Mouse (Mus musculus) CH12.LX (cell line): Measurements from ENCODE around the gene Aebp2. TPM values are rescaled to one million over a fixed set of nuclear protein-coding genes. Genes with fewer than 3 reads are reported as not detected.
A peak's percentile ranks its signal among the peaks of the same experiment; 100 is the strongest.

ENCODE experiments used
- DNase-seq: peaks from one replicate; pipeline ENCODE4 v3.0.0-alpha.2; 2013; ENCODE audit errors: extremely low read depth
- H3K27ac ChIP-seq: 2 replicates; pipeline ENCODE4 v1.5.1; 2012; ENCODE audit warnings: low read depth, mild to moderate bottlenecking, control low read depth, moderate library complexity; ENCODE audit not compliant: insufficient read depth
- H3K27me3 ChIP-seq: replicated peaks from 2 replicates; pipeline ENCODE3; 2012; ENCODE audit warnings: inconsistent platforms
- H3K36me3 ChIP-seq, 2 experiments: replicated peaks in 1 of 2; 2 replicates each; pipeline versions ENCODE3 to v1.6.1; 2012; ENCODE audit warnings: inconsistent platforms in 1 of 2, low read length in 1 of 2, mild to moderate bottlenecking in 1 of 2, mixed read lengths in 1 of 2, moderate library complexity in 1 of 2; ENCODE audit not compliant: control insufficient read depth in 1 of 2, insufficient read depth in 1 of 2
- H3K4me1 ChIP-seq, 2 experiments: 2 replicates each; pipeline ENCODE4 v1.6.1; 2012; ENCODE audit warnings: inconsistent platforms in 1 of 2, moderate library complexity in 1 of 2; ENCODE audit not compliant: insufficient read depth in 2 of 2, control insufficient read depth in 1 of 2
- H3K4me2 ChIP-seq: 2 replicates; pipeline ENCODE4 v1.6.1; 2012; ENCODE audit warnings: low read depth, mild to moderate bottlenecking, control low read depth; ENCODE audit not compliant: poor library complexity, insufficient read depth, severe bottlenecking
- H3K4me3 ChIP-seq, 3 experiments: fragments of 150-350 bp in 1 of 3; sonication (generic) in 1 of 3; replicated peaks in 1 of 3; 2 replicates each; pipeline versions ENCODE3 to v1.5.1; 2011 to 2012; ENCODE audit warnings: low read depth in 2 of 3, low read length in 2 of 3, mild to moderate bottlenecking in 2 of 3, moderate library complexity in 2 of 3, control low read depth in 1 of 3, improper control_type of control experiment in 1 of 3, inconsistent platforms in 1 of 3, mixed read lengths in 1 of 3; ENCODE audit not compliant: poor library complexity in 1 of 3
- H3K79me2 ChIP-seq: replicated peaks from 2 replicates; pipeline ENCODE4 v1.6.1; 2012; ENCODE audit warnings: mild to moderate bottlenecking, moderate library complexity; ENCODE audit not compliant: control insufficient read depth, poor library complexity, insufficient read depth, severe bottlenecking; ENCODE audit errors: extremely low read depth
- H3K9ac ChIP-seq: 2 replicates; pipeline ENCODE4 v1.6.1; 2012; ENCODE audit warnings: low read depth, mild to moderate bottlenecking, control low read depth, moderate library complexity; ENCODE audit not compliant: insufficient read depth
- H3K9me3 ChIP-seq: replicated peaks from 2 replicates; pipeline ENCODE3; 2012; ENCODE audit warnings: low read length, inconsistent platforms, mixed read lengths
- BHLHE40 ChIP-seq: IDR thresholded peaks from 2 replicates; pipeline ENCODE4 v1.6.1; 2011; ENCODE audit warnings: mild to moderate bottlenecking, low read depth, low read length, improper control_type of control experiment
- ETS1 ChIP-seq: conservative IDR thresholded peaks from 2 replicates; pipeline ENCODE4 v1.6.1; 2012; ENCODE audit warnings: low read depth, mild to moderate bottlenecking, inconsistent platforms, low read length, improper control_type of control experiment, moderate library complexity
- KAT2A ChIP-seq: IDR thresholded peaks from 2 replicates; pipeline ENCODE4 v1.6.1; 2012; ENCODE audit warnings: low read length, improper control_type of control experiment, inconsistent platforms; ENCODE audit not compliant: insufficient replicate concordance
- MAX ChIP-seq: IDR thresholded peaks from 2 replicates; pipeline ENCODE4 v1.6.1; 2011; ENCODE audit warnings: low read length, improper control_type of control experiment
- NELFE ChIP-seq: IDR thresholded peaks from 2 replicates; pipeline ENCODE4 v1.6.1; 2011; ENCODE audit warnings: low read depth, low read length, improper control_type of control experiment
- NRF1 ChIP-seq: IDR thresholded peaks from 2 replicates; pipeline ENCODE4 v1.6.1; 2014; ENCODE audit warnings: low read depth, mild to moderate bottlenecking, inconsistent platforms, low read length, improper control_type of control experiment, moderate library complexity
- POLR2A ChIP-seq: IDR thresholded peaks from 2 replicates; pipeline ENCODE4 v1.6.1; 2011; ENCODE audit warnings: low read depth, mild to moderate bottlenecking, improper control_type of control experiment, low read length
- USF1 ChIP-seq: IDR thresholded peaks from 2 replicates; pipeline ENCODE4 v1.6.1; 2014; ENCODE audit warnings: low read depth, mild to moderate bottlenecking, inconsistent platforms, low read length, improper control_type of control experiment
- USF2 ChIP-seq: conservative IDR thresholded peaks from 2 replicates; pipeline ENCODE4 v1.6.1; 2011; ENCODE audit warnings: low read depth, low read length, improper control_type of control experiment
- ZC3H11A ChIP-seq: IDR thresholded peaks from 2 replicates; pipeline ENCODE4 v1.6.1; 2012; ENCODE audit warnings: low read depth, mild to moderate bottlenecking, inconsistent platforms, low read length, improper control_type of control experiment
- ZKSCAN1 ChIP-seq: IDR thresholded peaks from 2 replicates; pipeline ENCODE4 v1.6.1; 2012; ENCODE audit warnings: low read depth, inconsistent platforms, low read length, improper control_type of control experiment, borderline replicate concordance
- dilution Hi-C: fragments of 300-500 bp; cut with MboI; formaldehyde crosslinking; loops from 2 replicates; pipeline ENCODE4 v1.14.3; 2020; ENCODE audit warnings: low sequenced_read_pairs; ENCODE audit not compliant: extremely low pct_unique_long_range_greater_than_20kb, extremely low pct_ligation_motif_present
- in situ Hi-C: fragments of 300-500 bp; cut with MboI; formaldehyde crosslinking; loops from 3 replicates; pipeline ENCODE4 v1.14.3; 2019; ENCODE audit warnings: low sequenced_read_pairs, low pct_ligation_motif_present, low pct_unique_long_range_greater_than_20kb, mixed read lengths
- polyA plus RNA-seq: library from polyadenylated mRNA; unstranded; fragments of >175 nt; gene quantifications from 2 replicates; pipeline ENCODE4 v1.2.1, GENCODE M21; 2012; ENCODE audit warnings: low read depth; ENCODE audit not compliant: insufficient read length
- total RNA-seq, 2 experiments: library from RNA; depleted of rRNA; stranded (reverse); fragments of 300-350 nt in 1 of 2; fragments of >200 nt in 1 of 2; gene quantifications; 2 replicates each; pipeline ENCODE4 v1.2.3; 2012 to 2014

The Aebp2 gene
- total and polyA plus RNA-seq, 3 experiments = 54.4 to 63.3 (median 59.9) TPM

- TF ChIP-seq NRF1 (no peak), USF1 (no peak), NELFE (no peak)
- TF ChIP-seq, all 38 proteins: peak for 0
These were observed 6.9 kb downstream of the Aebp2 start (continued) for GRCm38 (mm10) chr6:140629176-140629859.

GRCm38 (mm10) chr6:140630306-140630705 lies 7.8 kb downstream of the Aebp2 start:
- dilution Hi-C loops (no loop called here), in situ Hi-C loops (no loop called here)
- Histone ChIP-seq H3K36me3 (peaks cover 20 to 53% of the 10 kb centered on the region in 2 experiments), H3K27ac (no peak overlapping the region), H3K9me3 (no peaks in the 10 kb centered on the region), H3K4me1 (peaks cover 2 to 41% of the 10 kb centered on the region in 2 experiments; a peak in 3 of 4 replicates), H3K4me3 (no peak overlapping the region), H3K27me3 (no peaks in the 10 kb centered on the region), H3K9ac (0 out of 2 replicates have a peak overlapping the region, but pooled peaks have one; percentile 17), H3K79me2 (peaks cover 95% of the 10 kb centered on the region), H3K4me2 (no peak overlapping the region; the same call in 1 of the 2 replicates)
- no peak for DNase-seq
- TF ChIP-seq POLR2A (peak; percentile 36), USF2 (no peak), MAX (0 out of 2 replicates have a peak, but pooled peaks have one; percentile 37)

GRCm38 (mm10) chr6:140633616-140634015 lies 11.2 kb downstream of the Aebp2 start:
- in situ Hi-C loops = no loop called here
- H3K36me3 ChIP-seq = peaks cover 42 to 78% of the 10 kb centered on the region in 2 experiments
- peaks cover 94% of the 10 kb centered on the region for H3K79me2 ChIP-seq
- no peak overlapping the region for H3K4me2 ChIP-seq
- H3K9me3 ChIP-seq = no peaks in the 10 kb centered on the region
- H3K27me3 ChIP-seq = no peaks in the 10 kb centered on the region
- dilution Hi-C loops = no loop called here
- H3K9ac ChIP-seq = no peak overlapping the region
- TF ChIP-seq BHLHE40 (no peak), KAT2A (no peak), ETS1 (no peak), ZKSCAN1 (no peak), NRF1 (no peak), ZC3H11A (no peak)
- H3K4me3 ChIP-seq = no peak overlapping the region
- H3K27ac ChIP-seq = no peak overlapping the region
- peaks cover 2 to 24% of the 10 kb centered on the region in 2 experiments; a peak in 3 of 4 replicates for H3K4me1 ChIP-seq
- DNase-seq = no peak
